30 mouse cellular contexts compared by ENCODE assay signal in genomic region chr6:72733375-72733774, GRCm38 (mm10). TPM values are rescaled to one million over a fixed set of nuclear protein-coding genes. Genes with fewer than 3 reads are reported as not detected.
DNase-seq lines count a peak whose midpoint lies in the region; ATAC-seq and TF ChIP-seq lines count a peak whose summit lies in the region.
"Had no signal": no experiment of that assay in that cellular context is flagged by ENCODE, and none has a peak within 500 bp of the region (broad histone marks: within the 10 kb centered on the region; RNA-seq: fewer than 3 reads in every experiment).

No protein-coding gene starts in this region.

- no peak overlapping the region for H3K4me2 ChIP-seq in intestine, embryonic 14.5 days (ENCODE audit: low read length)
- no peak overlapping the region for H3K4me2 ChIP-seq in intestine, postnatal 0 days (replicated peaks; ENCODE audit: low read depth)
- no peak overlapping the region for H3K4me2 ChIP-seq in intestine, embryonic 16.5 days (ENCODE audit: low read depth, low read length)
- no peak overlapping the region for H3K4me2 ChIP-seq in liver, embryonic 12.5 days
- H3K4me2 ChIP-seq: embryonic facial prominence, embryonic 13.5 days; embryonic facial prominence, embryonic 15.5 days; forebrain, embryonic 12.5 days had no signal

- no peak overlapping the region for H3K9ac ChIP-seq in intestine, embryonic 14.5 days (ENCODE audit: low read length)
- H3K9ac ChIP-seq in intestine, postnatal 0 days (ENCODE audit: low read depth, low read length): no peak overlapping the region
- H3K9ac ChIP-seq in intestine, embryonic 16.5 days (ENCODE audit: low read depth, low read length): no peak overlapping the region
- no peak overlapping the region for H3K9ac ChIP-seq in liver, embryonic 12.5 days
- H3K9ac ChIP-seq: embryonic facial prominence, embryonic 13.5 days; embryonic facial prominence, embryonic 15.5 days; forebrain, embryonic 12.5 days had no signal

- no peaks in the 10 kb centered on the region for H3K27me3 ChIP-seq in intestine, embryonic 14.5 days (replicated peaks; ENCODE audit: control insufficient read depth, insufficient read depth, low read length)
- no peaks in the 10 kb centered on the region for H3K27me3 ChIP-seq in intestine, postnatal 0 days (replicated peaks; ENCODE audit: control insufficient read depth, insufficient read depth, low read length)
- H3K27me3 ChIP-seq in intestine, embryonic 16.5 days (replicated peaks; ENCODE audit: control insufficient read depth, insufficient read depth, low read length): no peaks in the 10 kb centered on the region
- H3K27me3 ChIP-seq in liver, embryonic 12.5 days (replicated peaks): no peaks in the 10 kb centered on the region
- H3K27me3 ChIP-seq: CH12.LX; embryonic facial prominence, embryonic 13.5 days; embryonic facial prominence, embryonic 15.5 days; forebrain, embryonic 12.5 days; Patski had no signal

- 0 out of 2 replicates have a peak, but pooled peaks have one; percentile 25 for ATAC-seq in intestine, embryonic 14.5 days (replicated peaks; ENCODE audit: low FRiP score, low TSS enrichment, low read depth)
- no peak for ATAC-seq in intestine, postnatal 0 days
- ATAC-seq in intestine, embryonic 16.5 days: peak; percentile 45
- ATAC-seq in liver, embryonic 12.5 days: no peak
- ATAC-seq: activated CD4-positive, CD25-positive, alpha-beta regulatory T cell, adult 4 months; CD4-positive, CD25-positive, alpha-beta regulatory T cell, adult 4 months; forebrain, embryonic 14.5 days; forebrain, embryonic 16.5 days; Patski had no signal

- no peak for DNase-seq in intestine, embryonic 14.5 days (ENCODE audit: low spot score)
- peak; percentile 83 for DNase-seq in ZHBTc4 (ENCODE audit: low read depth, low spot score)
- no peak for DNase-seq in adrenal gland, postnatal 10 days
- DNase-seq in kidney, adult 11 months: no peak
- DNase-seq: adrenal gland, adult 8-10 months; adrenal gland, postnatal 25 days; B cell, adult 2 months; cerebellum, adult 11 months; cerebellum, adult 18-20 months; cerebellum, adult 8-10 months; cerebellum, adult 9-11 months; cerebellum, postnatal 14 days; cerebellum, postnatal 36 days; embryo, embryonic 11 days had no signal

- H3K9me3 ChIP-seq in intestine, embryonic 14.5 days (ENCODE audit: control insufficient read depth, low read length): no peaks in the 10 kb centered on the region
- H3K9me3 ChIP-seq in intestine, postnatal 0 days (ENCODE audit: control insufficient read depth): no peaks in the 10 kb centered on the region
- H3K9me3 ChIP-seq in intestine, embryonic 16.5 days (ENCODE audit: control insufficient read depth, low read length): no peaks in the 10 kb centered on the region
- H3K9me3 ChIP-seq in liver, embryonic 12.5 days (replicated peaks): no peaks in the 10 kb centered on the region
- H3K9me3 ChIP-seq: embryonic facial prominence, embryonic 13.5 days; embryonic facial prominence, embryonic 15.5 days had no signal

- peaks cover 7% of the 10 kb centered on the region for H3K4me1 ChIP-seq in intestine, embryonic 14.5 days (replicated peaks; ENCODE audit: control insufficient read depth, insufficient read depth, low read length)
- no peaks in the 10 kb centered on the region for H3K4me1 ChIP-seq in intestine, postnatal 0 days (replicated peaks; ENCODE audit: control insufficient read depth, insufficient read depth, low read length)
- H3K4me1 ChIP-seq in intestine, embryonic 16.5 days (ENCODE audit: control insufficient read depth, insufficient read depth, low read length): peaks cover 7% of the 10 kb centered on the region
- H3K4me1 ChIP-seq in liver, embryonic 12.5 days: peaks cover 18% of the 10 kb centered on the region

- no peak for TF ChIP-seq CTCF in intestine, postnatal 0 days (IDR thresholded peaks at IDR 0.05; ENCODE audit: low read depth)

- no peak overlapping the region for H3K4me3 ChIP-seq in intestine, embryonic 14.5 days (ENCODE audit: low read depth, low read length)
- H3K4me3 ChIP-seq in intestine, postnatal 0 days (ENCODE audit: low read depth, low read length): no peak overlapping the region
- H3K4me3 ChIP-seq in intestine, embryonic 16.5 days (ENCODE audit: low read length): no peak overlapping the region
- no peak overlapping the region for H3K4me3 ChIP-seq in liver, embryonic 12.5 days
- H3K4me3 ChIP-seq: embryonic facial prominence, embryonic 13.5 days; embryonic facial prominence, embryonic 15.5 days; erythroblast, embryonic 14.5 days; forebrain, embryonic 10.5 days; forebrain, embryonic 12.5 days had no signal

- no peaks in the 10 kb centered on the region for H3K36me3 ChIP-seq in intestine, embryonic 14.5 days (ENCODE audit: control insufficient read depth, insufficient read depth, low read length)
- no peaks in the 10 kb centered on the region; the same call in 1 of the 2 replicates for H3K36me3 ChIP-seq in intestine, postnatal 0 days (ENCODE audit: control insufficient read depth, insufficient read depth)
- no peaks in the 10 kb centered on the region for H3K36me3 ChIP-seq in intestine, embryonic 16.5 days (ENCODE audit: control insufficient read depth, insufficient read depth, low read length)
- no peaks in the 10 kb centered on the region for H3K36me3 ChIP-seq in liver, embryonic 12.5 days
- H3K36me3 ChIP-seq: embryonic facial prominence, embryonic 15.5 days; forebrain, embryonic 12.5 days had no signal

- no peak overlapping the region for H3K27ac ChIP-seq in intestine, embryonic 14.5 days (ENCODE audit: low read depth)
- no peak overlapping the region for H3K27ac ChIP-seq in intestine, postnatal 0 days (ENCODE audit: low read depth, low read length)
- no peak overlapping the region for H3K27ac ChIP-seq in intestine, embryonic 16.5 days (ENCODE audit: low read length)
- no peak overlapping the region for H3K27ac ChIP-seq in liver, embryonic 12.5 days
- H3K27ac ChIP-seq: embryonic facial prominence, embryonic 13.5 days; embryonic facial prominence, embryonic 15.5 days; forebrain, embryonic 10.5 days; forebrain, embryonic 12.5 days had no signal

- 92% methylated on average over 3 of the region's 3 CpGs for WGBS in intestine, embryonic 14.5 days
- WGBS in intestine, postnatal 0 days: 81% methylated on average over 3 of the region's 3 CpGs
- WGBS in intestine, embryonic 16.5 days: 88% methylated on average over 3 of the region's 3 CpGs
- WGBS in liver, embryonic 12.5 days (ENCODE audit: insufficient replicate concordance): 78% methylated on average over 3 of the region's 3 CpGs

RNA-seq across cellular contexts. Expression of gene Tcf7l1, which starts 55.7 kb away (rescaled TPM):
- polyA plus RNA-seq in intestine, embryonic 14.5 days (2014; fragmentation: Nextera tagmentation; extraction: Ambion mirVana): 23.1 and 26.5 TPM in 2 replicates
- polyA plus RNA-seq in intestine, postnatal 0 days (2015; fragmentation: Nextera tagmentation; extraction: Ambion mirVana): 6.6 and 6.8 TPM in 2 replicates
- 8.5 and 11.2 TPM in 2 replicates for polyA plus RNA-seq in intestine, embryonic 16.5 days (2015; fragmentation: Nextera tagmentation; extraction: Ambion mirVana)
- polyA plus RNA-seq in liver, embryonic 12.5 days (2016; fragmentation: Nextera tagmentation; extraction: Ambion mirVana): 6.7 and 7.8 TPM in 2 replicates
- 10 to 100 TPM; 19.6 to 20.1 TPM for total RNA-seq in adrenal gland, postnatal 10 days (2021)
- total RNA-seq: common myeloid progenitor, adult 5-6 weeks; MEL had no signal

Comparison
In these comparisons a context has a peak if more than half of its experiments do, and no peak if none do; other contexts are left out.
1. ATAC-seq: peak in intestine, embryonic 14.5 days (single experiment) and intestine, embryonic 16.5 days (single experiment); none in intestine, postnatal 0 days (single experiment) and liver, embryonic 12.5 days (single experiment).